In genomic region chr5:99250820-99251219, GRCm38 (mm10) we compare ENCODE assay signal across 8 mouse cellular contexts.
DNase-seq lines count a peak whose midpoint lies in the region; ATAC-seq and TF ChIP-seq lines count a peak whose summit lies in the region.

No protein-coding gene starts in this region.

- no peaks in the 10 kb centered on the region for H3K9me3 ChIP-seq in liver, embryonic 13.5 days (replicated peaks)

- ATAC-seq in liver, embryonic 13.5 days (ENCODE audit: low read depth), result no peak

- DNase-seq in gastrocnemius, adult 2 months, result no peak
- DNase-seq in gastrocnemius, postnatal 14 days, result no peak
- DNase-seq in urinary bladder, postnatal 25 days (ENCODE audit: low spot score), result peak; percentile 13
- DNase-seq in urinary bladder, adult 2 months (ENCODE audit: low spot score), result no peak
- DNase-seq in liver, embryonic 13.5 days, result no peak
- no peak for DNase-seq in ovary, postnatal 10 days (ENCODE audit: low spot score)
- DNase-seq in ovary, adult 18-20 months (ENCODE audit: low spot score), result no peak
- no peak for DNase-seq in layer of hippocampus, adult 8-10 months (ENCODE audit: low spot score in 2 of 2)

- TF ChIP-seq CTCF in gastrocnemius, adult 2 months (IDR thresholded peaks at IDR 0.05), result no peak

- H3K27ac ChIP-seq in gastrocnemius, adult 2 months, result no peak overlapping the region
- no peak overlapping the region for H3K27ac ChIP-seq in liver, embryonic 13.5 days

- H3K4me3 ChIP-seq in gastrocnemius, adult 2 months, result peak overlapping the region; percentile 87
- peak overlapping the region; percentile 71 for H3K4me3 ChIP-seq in liver, embryonic 13.5 days (replicated peaks)

- WGBS in liver, embryonic 13.5 days (ENCODE audit: insufficient replicate concordance), result 5% methylated on average over 5 of the region's 5 CpGs

- H3K4me1 ChIP-seq in liver, embryonic 13.5 days (replicated peaks), result peaks cover 38% of the 10 kb centered on the region

- no peak overlapping the region for H3K9ac ChIP-seq in liver, embryonic 13.5 days

- peak overlapping the region; percentile 93 for H3K4me2 ChIP-seq in liver, embryonic 13.5 days

- intact Hi-C loops in gastrocnemius, adult 2 months (cut with DNase I), result no loop called here
- intact Hi-C loops in gastrocnemius, postnatal 14 days (cut with DNase I; ENCODE audit: low total_unique reads), result no loop called here

- H3K27me3 ChIP-seq in liver, embryonic 13.5 days, result peaks cover 13% of the 10 kb centered on the region; the same call in 1 of the 2 replicates

- H3K36me3 ChIP-seq in liver, embryonic 13.5 days, result no peaks in the 10 kb centered on the region
